ENCODE assay signal across 24 mouse cellular contexts in genomic region chr13:38288572-38289440, GRCm38 (mm10). TPM values are rescaled to one million over a fixed set of nuclear protein-coding genes. Genes with fewer than 3 reads are reported as not detected.
DNase-seq lines count a peak whose midpoint lies in the region; ATAC-seq and TF ChIP-seq lines count a peak whose summit lies in the region.
"Had no signal": no experiment of that assay in that cellular context is flagged by ENCODE, and none has a peak within 500 bp of the region (broad histone marks: within the 10 kb centered on the region; RNA-seq: fewer than 3 reads in every experiment).

No protein-coding gene starts in this region.

- H3K9me3 ChIP-seq in embryonic facial prominence, embryonic 15.5 days (replicated peaks), result no peaks in the 10 kb centered on the region
- no peaks in the 10 kb centered on the region for H3K9me3 ChIP-seq in limb, embryonic 14.5 days (ENCODE audit: control insufficient read depth, low read length)
- no peaks in the 10 kb centered on the region for H3K9me3 ChIP-seq in forebrain, embryonic 13.5 days (replicated peaks)
- H3K9me3 ChIP-seq: heart, embryonic 12.5 days; intestine, embryonic 15.5 days; kidney, embryonic 15.5 days had no signal

- intact Hi-C loops in heart, postnatal 14 days (cut with DNase I), result no loop called here
- intact Hi-C loops in left cerebral cortex, postnatal 14 days (cut with DNase I), result no loop called here

- no peak for TF ChIP-seq POLR2A in limb, embryonic 14.5 days (IDR thresholded peaks at IDR 0.05; ENCODE audit: borderline replicate concordance, extremely low read depth, insufficient read depth, insufficient read length)

- H3K27me3 ChIP-seq in embryonic facial prominence, embryonic 15.5 days, result no peaks in the 10 kb centered on the region
- no peaks in the 10 kb centered on the region for H3K27me3 ChIP-seq in limb, embryonic 14.5 days (ENCODE audit: control insufficient read depth, insufficient read depth, low read length)
- H3K27me3 ChIP-seq in forebrain, embryonic 13.5 days, result no peaks in the 10 kb centered on the region
- H3K27me3 ChIP-seq: heart, embryonic 12.5 days; intestine, embryonic 15.5 days; kidney, embryonic 15.5 days had no signal

- H3K4me3 ChIP-seq in embryonic facial prominence, embryonic 15.5 days (replicated peaks), result no peak overlapping the region
- no peak overlapping the region for H3K4me3 ChIP-seq in limb, embryonic 14.5 days (replicated peaks; ENCODE audit: low read length)
- H3K4me3 ChIP-seq in forebrain, embryonic 13.5 days, result no peak overlapping the region
- H3K4me3 ChIP-seq: heart, embryonic 12.5 days; intestine, embryonic 15.5 days; kidney, embryonic 15.5 days had no signal

- WGBS in embryonic facial prominence, embryonic 15.5 days, result 57% methylated on average over 14 of the region's 14 CpGs
- WGBS in limb, embryonic 14.5 days, result 57% methylated on average over 14 of the region's 14 CpGs
- 80% methylated on average over 14 of the region's 14 CpGs for WGBS in forebrain, embryonic 13.5 days

- no peak overlapping the region for H3K9ac ChIP-seq in embryonic facial prominence, embryonic 15.5 days
- no peak overlapping the region for H3K9ac ChIP-seq in limb, embryonic 14.5 days (ENCODE audit: low read depth, low read length, severe bottlenecking)
- no peak overlapping the region for H3K9ac ChIP-seq in forebrain, embryonic 13.5 days
- H3K9ac ChIP-seq: heart, embryonic 12.5 days; hindbrain, embryonic 14.5 days; intestine, embryonic 15.5 days; kidney, embryonic 15.5 days had no signal

- DNase-seq in heart, adult 11 months, result peak; percentile 75
- DNase-seq in heart, postnatal 14 days, result no peak
- DNase-seq in embryo, embryonic 10.5 days (ENCODE audit: low spot score), result peak; percentile 47
- peak; percentile 31 for DNase-seq in limb, embryonic 14.5 days (ENCODE audit: low spot score)
- DNase-seq in testis, postnatal 10 days (ENCODE audit: low spot score), result no peak
- no peak for DNase-seq in left cerebral cortex, postnatal 14 days (ENCODE audit: low spot score in 2 of 2)
- DNase-seq: adrenal gland, postnatal 36 days; cerebellum, adult 18-20 months; lung, adult 18-20 months; lung, postnatal 36 days; retina, postnatal 1 day; thymus, postnatal 25 days had no signal

- H3K4me1 ChIP-seq in embryonic facial prominence, embryonic 15.5 days, result peaks cover 12% of the 10 kb centered on the region
- H3K4me1 ChIP-seq in limb, embryonic 14.5 days (ENCODE audit: control insufficient read depth, insufficient read depth, low read length), result peaks cover 20% of the 10 kb centered on the region
- H3K4me1 ChIP-seq in forebrain, embryonic 13.5 days, result peaks cover 6% of the 10 kb centered on the region; the same call in 1 of the 2 replicates

- no peak overlapping the region for H3K4me2 ChIP-seq in embryonic facial prominence, embryonic 15.5 days (replicated peaks)
- H3K4me2 ChIP-seq in limb, embryonic 14.5 days (replicated peaks; ENCODE audit: low read depth, low read length, severe bottlenecking), result no peak overlapping the region
- H3K4me2 ChIP-seq in forebrain, embryonic 13.5 days, result no peak overlapping the region
- H3K4me2 ChIP-seq: heart, embryonic 12.5 days; hindbrain, embryonic 14.5 days; intestine, embryonic 15.5 days; kidney, embryonic 15.5 days; liver, embryonic 11.5 days had no signal

- H3K36me3 ChIP-seq in embryonic facial prominence, embryonic 15.5 days, result no peaks in the 10 kb centered on the region
- no peaks in the 10 kb centered on the region for H3K36me3 ChIP-seq in limb, embryonic 14.5 days (ENCODE audit: control insufficient read depth, insufficient read depth, low read length)
- H3K36me3 ChIP-seq in forebrain, embryonic 13.5 days (ENCODE audit: poor library complexity, severe bottlenecking), result no peaks in the 10 kb centered on the region
- H3K36me3 ChIP-seq: heart, embryonic 12.5 days; intestine, embryonic 15.5 days; kidney, embryonic 15.5 days had no signal

- ATAC-seq in embryonic facial prominence, embryonic 15.5 days (ENCODE audit: insufficient number of reproducible peaks, low FRiP score, low TSS enrichment, low read depth), result 0 out of 2 replicates have a peak, but pooled peaks have one; percentile 41
- ATAC-seq in limb, embryonic 14.5 days (ENCODE audit: low FRiP score, low read depth), result peak; percentile 31; the same call in 1 of the 2 replicates
- no peak for ATAC-seq in forebrain, embryonic 13.5 days
- ATAC-seq: forebrain, embryonic 16.5 days; intestine, embryonic 15.5 days had no signal

- peak overlapping the region; percentile 44 for H3K27ac ChIP-seq in embryonic facial prominence, embryonic 15.5 days (replicated peaks)
- peak overlapping the region; percentile 58 for H3K27ac ChIP-seq in limb, embryonic 14.5 days (replicated peaks; ENCODE audit: low read depth, low read length)
- H3K27ac ChIP-seq in forebrain, embryonic 13.5 days, result no peak overlapping the region
- H3K27ac ChIP-seq: hindbrain, embryonic 14.5 days; intestine, embryonic 15.5 days had no signal

RNA-seq across cellular contexts. Expression of gene Bmp6, which starts 56.1 kb away (rescaled TPM):
- 10 to 100 TPM; 15.8 to 21.5 TPM for total RNA-seq in heart, postnatal 14 days (2021)
- 5.1 and 5.2 TPM in 2 replicates for polyA plus RNA-seq in embryonic facial prominence, embryonic 15.5 days (2015; fragmentation: Nextera tagmentation; extraction: Ambion mirVana)
- polyA plus RNA-seq in limb, embryonic 14.5 days (2012; rRNA removed), result 6.6 and 8.6 TPM in 2 replicates
- polyA plus RNA-seq in limb, embryonic 14.5 days (2014; fragmentation: Nextera tagmentation; extraction: Ambion mirVana), result 1.8 and 1.9 TPM in 2 replicates
- polyA plus RNA-seq in forebrain, embryonic 13.5 days (2015; fragmentation: Nextera tagmentation; extraction: Ambion mirVana), result 0.71 and 1.7 TPM in 2 replicates
- total RNA-seq in left cerebral cortex, postnatal 14 days (2021), result 10 to 100 TPM in 1 of 2 experiments, 1 to 10 TPM in 1; 9.6 to 10.6 TPM
- total RNA-seq: common myeloid progenitor, adult 5-6 weeks; megakaryocyte-erythroid progenitor cell, adult 5-6 weeks; MEL; monocyte, adult 5-6 weeks had no signal

Comparison
In these comparisons a context has a peak if more than half of its experiments do, and no peak if none do; other contexts are left out.
1. DNase-seq: peak in heart, adult 11 months (single experiment), embryo, embryonic 10.5 days (single experiment) and limb, embryonic 14.5 days (single experiment); none in heart, postnatal 14 days (0 of 2), testis, postnatal 10 days (single experiment) and left cerebral cortex, postnatal 14 days (0 of 2).